Mouse (Mus musculus) embryonic fibroblast, embryonic 13.5 days (primary cell): Measurements from ENCODE around the gene Dsn1.

Experiments used
- CTCF ChIP-seq: IDR thresholded peaks from 2 replicates; pipeline ENCODE4 v1.5.1; 2011; ENCODE audit warnings: mild to moderate bottlenecking, control low read depth, low read length, moderate library complexity, borderline replicate concordance; ENCODE audit not compliant: insufficient read depth
- POLR2A ChIP-seq: IDR thresholded peaks from 2 replicates; pipeline ENCODE4 v1.6.1; 2011; ENCODE audit warnings: low read depth, mild to moderate bottlenecking, control low read depth, low read length, moderate library complexity

DNA sequence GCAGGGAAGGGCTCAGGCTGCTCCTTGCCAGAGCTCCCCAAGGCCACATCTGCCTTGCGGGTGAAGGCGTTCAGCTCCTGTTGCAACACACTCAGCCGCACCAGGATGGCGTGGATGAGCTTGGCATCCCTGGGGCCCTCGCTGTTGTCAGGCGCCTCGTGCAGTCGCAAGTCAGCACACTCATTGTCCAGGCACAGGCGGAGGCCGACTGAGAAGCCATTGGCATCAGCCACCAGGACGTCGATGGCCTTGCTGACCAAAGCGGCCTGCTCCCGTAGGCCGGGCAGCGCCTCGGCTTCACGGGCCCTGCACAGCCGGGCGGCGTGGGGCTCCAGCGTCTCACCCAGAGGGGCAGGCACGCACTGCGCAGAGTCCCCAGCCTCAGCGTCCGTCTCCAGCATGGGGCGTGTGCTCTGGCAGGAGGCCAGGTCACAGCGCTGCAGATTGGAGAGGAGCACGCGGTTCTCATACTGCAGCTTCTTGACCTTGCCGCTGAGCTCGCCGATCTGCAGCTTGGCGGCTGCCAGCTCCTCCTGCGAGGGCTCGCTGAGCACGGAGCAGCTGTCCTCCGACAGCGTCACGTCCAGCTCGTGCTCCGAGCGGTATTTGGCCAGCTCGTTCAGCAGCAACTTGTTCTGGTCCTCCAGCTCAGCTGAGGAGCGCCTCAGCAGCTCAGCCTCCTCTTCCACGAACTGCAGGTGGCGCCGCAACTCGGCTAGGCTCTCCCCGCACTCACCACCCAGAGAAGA, 33.1 kb upstream of the Dsn1 start:
- peak; percentile 26; the same call in 1 of the 2 replicates for TF ChIP-seq CTCF
- no peak for TF ChIP-seq POLR2A
